Mouse (Mus musculus) lung, postnatal 36 days (tissue): ENCODE data around the gene Mphosph9.

Experiments used
- DNase-seq: peaks from one replicate; pipeline ENCODE4 v3.0.0; 2022; ENCODE audit warnings: mixed read lengths

The Mphosph9 gene

DNA sequence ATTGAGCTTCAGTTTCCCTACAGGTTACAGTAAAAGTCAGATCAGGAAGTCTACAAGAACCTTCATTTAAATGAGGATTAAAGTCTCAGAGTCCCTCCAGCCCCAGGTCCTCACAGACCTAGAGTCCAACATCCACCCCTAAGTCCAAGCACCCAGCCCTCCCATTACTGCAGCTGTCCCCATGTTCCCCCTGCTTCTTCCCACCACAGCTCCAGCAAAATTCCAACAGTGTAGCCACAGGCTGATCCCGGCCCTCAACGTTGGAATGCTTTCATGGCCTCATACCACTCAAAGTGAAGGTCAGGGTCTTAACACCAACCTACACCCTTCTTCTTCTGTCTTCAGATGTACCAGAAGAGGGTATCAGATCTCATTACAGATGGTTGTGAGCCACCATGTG, 116.1 kb downstream of the Mphosph9 start:
- DNase-seq: no peak

DNA sequence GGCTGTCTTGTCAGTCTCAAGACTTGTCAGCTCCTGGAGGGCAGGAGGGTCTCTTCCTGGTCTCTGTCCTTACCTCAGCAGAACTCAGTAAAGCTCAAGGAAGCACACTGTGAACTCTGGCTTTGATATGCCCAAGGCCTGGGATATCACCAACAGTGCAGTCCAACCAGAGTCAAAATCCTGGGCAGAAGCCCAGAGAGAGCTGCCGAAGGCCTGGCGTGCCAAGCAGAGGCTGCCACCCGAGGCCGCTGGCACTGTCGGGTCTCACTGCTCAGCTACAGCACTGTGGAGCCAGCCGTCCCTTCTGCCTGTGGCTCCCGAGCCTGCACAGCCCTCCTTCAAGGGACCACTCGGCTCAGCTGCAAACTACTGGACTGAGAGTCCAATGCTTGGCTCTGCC, 116.5 kb downstream of the Mphosph9 start:
- no peak for DNase-seq

GRCm38 (mm10) chr5:124210281-124211016, 117.3 kb downstream of the Mphosph9 start:
- peak; percentile 70 for DNase-seq

GRCm38 (mm10) chr5:124209850-124210249, 117.9 kb downstream of the Mphosph9 start:
- DNase-seq: no peak

GRCm38 (mm10) chr5:124208030-124208429, 119.7 kb downstream of the Mphosph9 start:
- DNase-seq: peak; percentile 26

GRCm38 (mm10) chr5:124206481-124207038, 121.2 kb downstream of the Mphosph9 start:
- DNase-seq: peak; percentile 67

GRCm38 (mm10) chr5:124205809-124206380, 121.9 kb downstream of the Mphosph9 start:
- no peak for DNase-seq

DNA sequence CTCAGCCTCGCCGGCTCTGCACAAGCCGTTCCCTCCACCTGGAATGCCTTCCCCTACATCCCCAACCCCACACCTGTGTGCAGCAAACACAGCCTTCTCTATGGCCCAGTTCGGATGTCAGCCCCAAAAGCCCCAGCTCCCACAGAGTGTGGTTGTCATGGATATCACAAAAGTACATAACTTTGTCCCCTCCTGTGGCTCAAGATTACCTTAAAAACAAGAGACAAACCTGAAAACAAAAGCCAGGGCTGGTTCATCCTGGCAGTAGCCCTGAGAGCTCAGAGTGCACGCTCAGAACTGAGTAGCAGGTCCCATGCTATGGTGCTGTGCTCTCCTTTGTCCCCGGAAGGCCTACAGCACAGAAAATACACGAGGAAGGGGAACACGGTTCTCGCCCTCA, 122.6 kb downstream of the Mphosph9 start:
- no peak for DNase-seq

DNA sequence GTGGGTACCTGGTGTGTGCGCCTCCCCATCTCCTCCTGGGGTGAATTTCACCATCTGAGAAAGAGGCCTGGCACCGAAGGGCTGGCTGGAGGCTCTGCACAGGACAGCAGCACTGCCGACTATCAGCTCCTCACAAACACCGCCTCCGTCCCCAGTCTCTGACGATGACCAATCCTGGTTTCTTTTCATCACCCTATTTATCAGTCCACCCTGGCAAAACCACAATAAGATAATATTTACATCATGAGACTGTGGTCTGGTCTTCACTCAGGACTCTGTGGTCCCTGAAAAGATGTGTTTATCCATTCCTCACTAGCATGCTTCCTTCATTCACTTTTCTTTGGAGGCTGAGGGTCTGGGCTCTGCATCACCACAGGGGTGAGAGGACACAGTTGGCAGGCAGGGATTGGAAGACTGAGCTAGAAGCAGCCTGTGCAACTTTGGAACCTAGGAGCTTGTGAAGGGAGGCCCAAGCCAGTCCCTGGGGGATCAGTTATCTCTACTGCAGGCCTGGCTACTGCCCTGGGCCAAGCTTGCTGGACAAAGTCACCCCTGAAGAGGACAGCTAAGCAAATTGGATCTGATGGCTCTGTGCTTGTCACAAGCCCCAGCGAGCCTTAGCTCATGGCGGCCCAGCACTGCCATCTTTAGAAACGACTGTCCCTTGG, 123.5 kb downstream of the Mphosph9 start:
- DNase-seq: no peak

GRCm38 (mm10) chr5:124203251-124203650, 124.5 kb downstream of the Mphosph9 start:
- DNase-seq: no peak

DNA sequence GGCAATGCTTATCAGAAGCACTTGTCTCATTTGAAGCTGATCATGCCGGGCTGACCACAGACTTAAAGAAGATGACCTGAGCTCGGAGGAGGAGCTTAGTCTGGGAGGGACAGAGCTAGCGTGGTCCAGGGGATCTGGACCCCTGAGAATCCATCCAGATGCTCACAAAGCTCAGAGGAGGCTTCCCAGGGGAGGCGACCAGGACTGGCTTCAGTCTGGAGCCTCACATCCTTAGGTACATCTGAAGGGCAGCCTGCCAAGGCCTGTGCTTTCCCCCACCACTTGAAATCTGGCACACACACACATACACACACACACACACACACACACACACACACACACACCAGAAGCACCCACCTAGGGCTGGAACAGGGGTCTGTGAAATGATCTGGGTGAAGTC, 125.7 kb downstream of the Mphosph9 start:
- DNase-seq: no peak

DNA sequence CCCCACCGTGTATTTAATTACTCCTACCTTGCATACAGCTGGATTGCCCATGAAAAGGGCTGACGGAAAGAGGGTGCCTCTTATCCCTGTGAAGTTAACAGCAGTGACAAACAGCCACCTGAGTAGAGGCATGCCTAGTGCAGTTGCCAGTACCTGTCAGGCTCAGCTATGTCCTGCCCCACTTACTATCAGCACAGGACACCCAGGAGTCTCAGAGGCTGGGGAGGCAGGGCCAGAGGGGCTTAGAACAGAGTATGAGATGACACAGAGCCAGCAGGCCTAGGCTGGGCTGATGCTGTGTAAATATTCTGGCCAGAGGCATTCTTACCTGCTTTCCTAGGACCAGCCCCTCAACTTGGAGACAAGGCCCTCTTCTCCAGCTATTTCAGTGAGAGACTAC, 126.2 kb downstream of the Mphosph9 start:
- DNase-seq: no peak
